Mouse (Mus musculus): Measurements from ENCODE around the gene Gramd1b. TPM values are rescaled to one million over a fixed set of nuclear protein-coding genes. Genes with fewer than 3 reads are reported as not detected.

Gramd1b gene
- polyA plus RNA-seq, 1 experiment, result 20.3 TPM

GRCm38 (mm10) chr9:40245974-40246665 is 285.1 kb downstream of the Gramd1b start:
- H3K27me3 ChIP-seq (ENCODE audit: control insufficient read depth, insufficient read depth, low read length), result no peaks in the 10 kb centered on the region
- H3K36me3 ChIP-seq (ENCODE audit: control insufficient read depth, insufficient read depth, low read length), result no peaks in the 10 kb centered on the region
- WGBS, result 86% methylated on average over 7 of the region's 7 CpGs
- H3K4me3 ChIP-seq (ENCODE audit: extremely low read depth, insufficient read depth, insufficient read length), result no peak overlapping the region
- no peaks in the 10 kb centered on the region for H3K4me1 ChIP-seq (ENCODE audit: control insufficient read depth, insufficient read depth, insufficient read length)
- DNase-seq (ENCODE audit: low read depth in 1 of 2, low spot score in 2 of 2), result no peak
- H3K27ac ChIP-seq (ENCODE audit: insufficient read depth, low read length), result no peak overlapping the region
- TF ChIP-seq CTCF (IDR thresholded peaks at IDR 0.05; ENCODE audit: extremely low read depth, insufficient read depth, insufficient read length, insufficient replicate concordance), result no peak
- no peak for TF ChIP-seq POLR2A (IDR thresholded peaks at IDR 0.05; ENCODE audit: low read depth, low read length)

- Histone ChIP-seq H3K27ac (ENCODE audit: insufficient read depth, low read length) (no peak overlapping the region), H3K36me3 (ENCODE audit: control insufficient read depth, insufficient read depth, low read length) (no peaks in the 10 kb centered on the region), H3K4me1 (ENCODE audit: control insufficient read depth, insufficient read depth, insufficient read length) (no peaks in the 10 kb centered on the region), H3K27me3 (ENCODE audit: control insufficient read depth, insufficient read depth, low read length) (peaks cover 1% of the 10 kb centered on the region; the same call in 1 of the 2 replicates), H3K4me3 (ENCODE audit: extremely low read depth, insufficient read depth, insufficient read length) (no peak overlapping the region)
- DNase-seq (ENCODE audit: low read depth in 1 of 2, low spot score in 2 of 2), result no peak
- WGBS, result 75% methylated on average over 9 of the region's 9 CpGs
- TF ChIP-seq CTCF (IDR thresholded peaks at IDR 0.05; ENCODE audit: extremely low read depth, insufficient read depth, insufficient read length, insufficient replicate concordance) (no peak), POLR2A (IDR thresholded peaks at IDR 0.05; ENCODE audit: low read depth, low read length) (no peak)
Measured at GRCm38 (mm10) chr9:40245466-40245865, 285.7 kb downstream of the Gramd1b start.

Other genes with a start within 250 kb of the Gramd1b start
- not detected in 2 replicates for gene Gm21915, start 139.2 kb upstream of the Gramd1b start, polyA plus RNA-seq (2012; rRNA removed)
- gene Clmp, start 154.6 kb upstream of the Gramd1b start, polyA plus RNA-seq (2012; rRNA removed), result 1.4 and 7.2 TPM in 2 replicates